Mouse (Mus musculus) neural tube, embryonic 15.5 days (tissue): ENCODE results near the gene Col6a6. TPM values are rescaled to one million over a fixed set of nuclear protein-coding genes. Genes with fewer than 3 reads are reported as not detected.
A peak's percentile ranks its signal among the peaks of the same experiment; 100 is the strongest.
"Not testable (repeated sequence)": the region's sequence is repeated elsewhere in the genome, so short reads cannot be mapped to it uniquely, and the experiment has no call there.

Experiments used
- ATAC-seq: fragments of 200-750 bp; cut with Nextera tagmentation; 2 replicates; pipeline ENCODE4 v1.8.0; 2017; ENCODE audit warnings: mild to moderate bottlenecking, moderate TSS enrichment, moderate library complexity; ENCODE audit not compliant: low FRiP score
- H3K27ac ChIP-seq: fragments of 300-500 bp; sonication (generic); replicated peaks from 2 replicates; pipeline ENCODE4 v1.5.1; 2015; ENCODE audit warnings: mild to moderate bottlenecking, inconsistent platforms
- H3K27me3 ChIP-seq: fragments of 300-500 bp; sonication (generic); replicated peaks from 2 replicates; pipeline ENCODE4 v1.6.1; 2015; ENCODE audit warnings: inconsistent platforms
- H3K36me3 ChIP-seq: fragments of 300-500 bp; sonication (generic); 2 replicates; pipeline ENCODE4 v1.6.1; 2015; ENCODE audit warnings: inconsistent platforms
- H3K4me1 ChIP-seq: fragments of 300-500 bp; sonication (generic); 2 replicates; pipeline ENCODE4 v1.6.1; 2015; ENCODE audit warnings: inconsistent platforms
- H3K4me2 ChIP-seq: fragments of 300-500 bp; sonication (generic); 2 replicates; pipeline ENCODE4 v1.6.1; 2015; ENCODE audit warnings: inconsistent platforms, mild to moderate bottlenecking, moderate library complexity
- H3K4me3 ChIP-seq: fragments of 300-500 bp; sonication (generic); replicated peaks from 2 replicates; pipeline ENCODE4 v1.5.1; 2015; ENCODE audit warnings: mild to moderate bottlenecking, inconsistent platforms
- H3K9ac ChIP-seq: fragments of 300-500 bp; sonication (generic); replicated peaks from 2 replicates; pipeline ENCODE4 v1.6.1; 2015; ENCODE audit warnings: mild to moderate bottlenecking, inconsistent platforms
- H3K9me3 ChIP-seq: fragments of 300-500 bp; sonication (generic); replicated peaks from 2 replicates; pipeline ENCODE4 v1.6.1; 2016; ENCODE audit warnings: inconsistent platforms
- WGBS: fragments of 180-500 bp; shearing (Covaris S2); methylation state at CpG from one replicate; pipeline ENCODE4 v1.1.7; 2015; ENCODE audit warnings: mixed read lengths; 5-methylcytosine and 5-hydroxymethylcytosine counted together
- polyA plus RNA-seq: library from polyadenylated mRNA; unstranded; fragments of >200 nt; fragmentation: Nextera tagmentation; extraction: Ambion mirVana; gene quantifications from 2 replicates; pipeline ENCODE4 v1.2.1, GENCODE M21; 2015

The Col6a6 gene
- polyA plus RNA-seq, 1 experiment from 2014 or later = 0.35 TPM

- WGBS = 98% methylated on average over 12 of the region's 12 CpGs
- Histone ChIP-seq H3K36me3 (peaks cover 44% of the 10 kb centered on the region), H3K9ac (no peak overlapping the region), H3K27ac (no peak overlapping the region), H3K27me3 (no peaks in the 10 kb centered on the region), H3K4me2 (no peak overlapping the region), H3K9me3 (no peaks in the 10 kb centered on the region), H3K4me3 (no peak overlapping the region), H3K4me1 (no peaks in the 10 kb centered on the region)
- no peak for ATAC-seq
These were observed 169.7 kb downstream of the Col6a6 start for GRCm38 (mm10) chr9:105658216-105658615.

DNA sequence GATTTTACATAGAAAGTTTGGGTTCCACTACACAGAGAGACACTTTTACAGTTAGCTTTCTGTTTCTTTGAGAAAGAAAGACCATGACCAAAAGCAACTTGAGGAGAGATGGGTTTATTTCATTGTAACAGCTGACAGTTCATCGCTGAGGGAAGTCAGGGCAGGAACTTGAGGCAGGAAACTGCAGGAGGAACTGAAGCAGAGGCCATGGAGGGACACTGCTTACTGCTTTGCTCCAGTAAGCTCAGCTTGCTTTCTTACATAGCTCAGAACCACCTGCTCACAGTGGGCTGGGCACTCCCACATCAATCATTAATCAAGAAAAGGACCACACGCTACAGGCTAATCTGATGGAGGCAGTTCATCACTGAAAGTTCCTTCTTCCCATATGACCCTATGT, 171.8 kb downstream of the Col6a6 start:
- no peaks in the 10 kb centered on the region for H3K4me1 ChIP-seq
- no peak for ATAC-seq
- no peak overlapping the region for H3K4me2 ChIP-seq
- WGBS = 74% methylated on average over 2 of the region's 2 CpGs
- no peak overlapping the region for H3K27ac ChIP-seq
- no peaks in the 10 kb centered on the region for H3K9me3 ChIP-seq
- H3K27me3 ChIP-seq = no peaks in the 10 kb centered on the region
- H3K4me3 ChIP-seq = no peak overlapping the region
- no peak overlapping the region for H3K9ac ChIP-seq
- peaks cover 33% of the 10 kb centered on the region for H3K36me3 ChIP-seq

DNA sequence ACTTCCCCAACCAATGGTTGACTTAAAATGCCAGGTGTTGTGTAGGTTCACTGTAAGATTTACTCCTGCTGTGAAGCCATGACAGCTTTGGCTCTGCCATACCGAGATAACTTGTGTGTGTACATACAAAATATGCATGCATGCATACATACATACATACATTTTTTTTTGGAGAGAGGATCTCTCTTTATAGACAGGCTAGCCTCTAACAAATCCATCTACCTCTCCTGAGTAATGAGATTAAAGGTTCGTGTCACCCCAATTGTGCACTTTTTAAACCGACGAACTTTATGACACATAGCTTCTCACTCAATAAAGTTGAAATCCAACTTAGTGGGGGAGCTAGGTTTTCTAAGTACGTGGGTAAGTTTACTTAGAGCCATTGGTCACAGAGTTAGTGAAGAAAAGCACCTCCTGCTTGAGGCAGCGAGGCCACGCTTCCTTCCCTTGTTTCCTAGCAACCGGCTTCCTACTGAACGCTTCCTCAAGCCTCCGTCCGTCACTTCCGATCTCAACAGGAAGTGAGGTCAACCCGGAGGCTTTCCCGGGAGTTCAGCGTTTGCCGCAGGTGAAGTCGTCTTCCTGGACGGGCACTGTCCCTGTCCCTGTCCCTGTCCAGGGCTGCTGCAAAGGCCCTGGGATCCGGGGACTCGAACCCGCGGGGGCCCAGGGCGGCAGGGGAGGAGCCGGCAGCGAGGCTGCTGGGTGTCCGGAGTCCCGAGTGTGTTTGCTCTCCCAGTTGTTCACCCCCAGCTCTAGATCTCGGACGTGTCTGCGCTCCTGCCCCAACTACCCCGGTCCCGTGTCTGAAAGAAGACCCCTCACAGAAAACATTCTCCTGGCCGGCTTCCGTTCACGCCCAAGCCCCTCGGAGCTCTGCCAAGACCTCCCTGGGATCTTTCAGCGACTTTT, 185.2 kb downstream of the Col6a6 start, which contains the start of gene Pik3r4:
Gene Pik3r4 (plus strand): TSS at position 519 of the 912 bp plus-strand sequence.
- peaks cover 17% of the 10 kb centered on the region; the same call in 1 of the 2 replicates for H3K36me3 ChIP-seq
- H3K9ac ChIP-seq = peak within 1 kb of the TSS; percentile 66
- peaks cover 34% of the 10 kb centered on the region for H3K4me1 ChIP-seq
- peak within 1 kb of the TSS; percentile 77 for H3K4me2 ChIP-seq
- peak; percentile 94 for ATAC-seq
- no peaks in the 10 kb centered on the region for H3K27me3 ChIP-seq
- WGBS = 5% methylated on average over 37 of the region's 37 CpGs
- H3K4me3 ChIP-seq = peak within 1 kb of the TSS; percentile 57
- H3K9me3 ChIP-seq = no peaks in the 10 kb centered on the region
- peak within 1 kb of the TSS; percentile 78 for H3K27ac ChIP-seq

DNA sequence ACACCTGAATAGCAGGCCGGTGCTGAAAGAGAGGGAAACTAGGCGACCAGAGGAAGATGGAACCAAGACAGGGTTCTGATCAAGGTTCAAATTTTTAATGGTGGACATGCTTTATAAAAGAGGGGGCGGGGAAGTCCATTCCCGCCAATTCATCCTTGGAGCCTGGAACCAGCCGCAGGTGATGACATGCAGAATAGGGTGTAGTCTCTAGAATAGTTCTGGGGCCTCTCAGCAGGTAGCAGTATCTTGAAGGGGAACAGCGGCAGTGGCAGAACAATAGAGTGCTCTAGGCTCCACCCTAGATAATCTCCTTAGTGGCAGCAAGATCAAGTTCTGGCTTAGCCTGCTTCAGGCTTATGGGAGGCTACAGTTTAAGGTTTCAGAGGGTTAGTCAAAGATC, 186.6 kb downstream of the Col6a6 start:
- not testable (repeated sequence) for H3K27me3 ChIP-seq, H3K4me3 ChIP-seq, H3K9me3 ChIP-seq, H3K9ac ChIP-seq, ATAC-seq, H3K4me2 ChIP-seq, H3K27ac ChIP-seq
- 87% methylated on average over 6 of the region's 6 CpGs for WGBS
- peaks cover 17% of the 10 kb centered on the region; the same call in 1 of the 2 replicates for H3K36me3 ChIP-seq
- H3K4me1 ChIP-seq = peaks cover 29% of the 10 kb centered on the region

Other genes with a start within 250 kb of the Col6a6 start
- 15.8 and 16.5 TPM in 2 replicates for gene Pik3r4, start 185.2 kb downstream of the Col6a6 start, polyA plus RNA-seq
- gene Col6a5, start 132.5 kb upstream of the Col6a6 start, polyA plus RNA-seq = 0.04 and 0.17 TPM in 2 replicates